Mouse (Mus musculus) spleen, postnatal 10 days (tissue): ENCODE data around the gene Rrbp1.
A peak's percentile ranks its signal among the peaks of the same experiment; 100 is the strongest.

Experiments
- DNase-seq, 2 experiments: peaks; one replicate each; pipeline ENCODE4 v3.0.0; 2021 to 2022; ENCODE audit warnings: low spot score in 2 of 2

Rrbp1 gene

GRCm38 (mm10) chr2:143955746-143956145, 55.3 kb downstream of the Rrbp1 start:
- DNase-seq = no peak

GRCm38 (mm10) chr2:143955004-143955403, 56.1 kb downstream of the Rrbp1 start:
- DNase-seq = no peak

GRCm38 (mm10) chr2:143953944-143954343, 57.1 kb downstream of the Rrbp1 start:
- no peak for DNase-seq

GRCm38 (mm10) chr2:143951546-143952315, 59.3 kb downstream of the Rrbp1 start:
- DNase-seq = no peak

- no peak for DNase-seq
These were observed 60.0 kb downstream of the Rrbp1 start for GRCm38 (mm10) chr2:143951028-143951420.

- no peak for DNase-seq
These were observed 60.6 kb downstream of the Rrbp1 start for GRCm38 (mm10) chr2:143950290-143951027.

GRCm38 (mm10) chr2:143949217-143949616, 61.8 kb downstream of the Rrbp1 start:
- no peak for DNase-seq

- no peak for DNase-seq
These were observed 62.6 kb downstream of the Rrbp1 start for GRCm38 (mm10) chr2:143948416-143948815.

- peak in 1 of 2 experiments; percentile 10 for DNase-seq
These were observed 63.1 kb downstream of the Rrbp1 start for GRCm38 (mm10) chr2:143947981-143948380.

- peak in 1 of 2 experiments; percentile 7 for DNase-seq
These were observed 64.7 kb downstream of the Rrbp1 start for GRCm38 (mm10) chr2:143946399-143946798.

GRCm38 (mm10) chr2:143945466-143946075, 65.5 kb downstream of the Rrbp1 start:
- peak in 1 of 2 experiments; percentile 50 for DNase-seq

GRCm38 (mm10) chr2:143944796-143945195, 66.3 kb downstream of the Rrbp1 start:
- DNase-seq = peak in 1 of 2 experiments; percentile 9

- no peak for DNase-seq
These were observed 70.7 kb downstream of the Rrbp1 start for GRCm38 (mm10) chr2:143940406-143940805.

GRCm38 (mm10) chr2:143937861-143938260, 73.2 kb downstream of the Rrbp1 start:
- DNase-seq = no peak

GRCm38 (mm10) chr2:143934439-143934838, 76.6 kb downstream of the Rrbp1 start:
- DNase-seq = no peak

- no peak for DNase-seq
These were observed 77.5 kb downstream of the Rrbp1 start for GRCm38 (mm10) chr2:143933516-143933915.

- DNase-seq = no peak
These were observed 78.7 kb downstream of the Rrbp1 start for GRCm38 (mm10) chr2:143932340-143932873.

GRCm38 (mm10) chr2:143929607-143930311, 81.3 kb downstream of the Rrbp1 start:
- DNase-seq = no peak

GRCm38 (mm10) chr2:143925826-143926225, 85.2 kb downstream of the Rrbp1 start:
- DNase-seq = no peak

- DNase-seq = no peak
These were observed 87.0 kb downstream of the Rrbp1 start for GRCm38 (mm10) chr2:143924085-143924484.

- no peak for DNase-seq
These were observed 92.1 kb downstream of the Rrbp1 start for GRCm38 (mm10) chr2:143918831-143919502.
